Mouse (Mus musculus) gastrocnemius, adult 2 months (tissue): ENCODE measurements around the gene Ccdc9b. TPM values are rescaled to one million over a fixed set of nuclear protein-coding genes. Genes with fewer than 3 reads are reported as not detected.

Experiments used
- DNase-seq: peaks from one replicate; pipeline ENCODE4 v3.0.0; 2022
- H3K27ac ChIP-seq: fragments of 200-600 bp; 2 replicates; pipeline ENCODE4 v1.8.1; 2022; ENCODE audit warnings: mild to moderate bottlenecking
- H3K4me3 ChIP-seq: fragments of 200-600 bp; 2 replicates; pipeline ENCODE4 v1.8.1; 2022; ENCODE audit warnings: mild to moderate bottlenecking, moderate library complexity
- CTCF ChIP-seq: fragments of 200-600 bp; IDR thresholded peaks from 2 replicates; pipeline ENCODE4 v1.8.1; 2022; ENCODE audit warnings: antibody characterized with exemption, mild to moderate bottlenecking, moderate library complexity
- intact Hi-C: fragments of 180-260 bp; cut with DNase I; formaldehyde crosslinking; loops from one replicate; pipeline ENCODE4 v1.15.1; 2025
- total RNA-seq, 2 experiments: library from RNA; stranded (reverse); gene quantifications; 2 replicates each; pipeline ENCODE4 v1.2.3; 2021

Gene Ccdc9b
- total RNA-seq, 2 experiments from 2014 or later = 14.6 to 20.8 TPM

DNA sequence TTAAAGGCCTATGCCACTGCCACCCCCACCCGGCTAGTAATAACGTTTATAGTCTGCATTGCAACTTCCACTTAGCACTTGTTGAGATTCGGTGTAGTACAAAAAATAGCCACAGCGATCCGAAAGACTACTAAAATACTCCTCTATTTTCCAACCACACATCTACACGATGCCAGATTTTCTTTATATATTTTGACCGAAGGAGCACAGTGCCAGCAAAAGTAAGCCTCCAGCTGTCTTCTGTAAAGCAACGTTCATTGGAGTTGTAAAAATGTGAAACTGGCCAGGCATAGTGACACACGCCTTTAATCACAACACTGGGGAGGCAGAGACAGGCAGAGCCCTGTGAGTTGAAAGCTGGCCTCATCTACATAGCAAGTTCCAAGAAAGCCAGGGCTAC, 21.3 kb downstream of the Ccdc9b start:
- DNase-seq = no peak
- TF ChIP-seq CTCF = no peak
- H3K4me3 ChIP-seq = no peak overlapping the region
- intact Hi-C loops = loop anchor here (5.0 to 10.0 kb wide), 3 partner anchors 41 to 444 kb away; partner anchors contain the start of gene Bmf
- no peak overlapping the region for H3K27ac ChIP-seq

DNA sequence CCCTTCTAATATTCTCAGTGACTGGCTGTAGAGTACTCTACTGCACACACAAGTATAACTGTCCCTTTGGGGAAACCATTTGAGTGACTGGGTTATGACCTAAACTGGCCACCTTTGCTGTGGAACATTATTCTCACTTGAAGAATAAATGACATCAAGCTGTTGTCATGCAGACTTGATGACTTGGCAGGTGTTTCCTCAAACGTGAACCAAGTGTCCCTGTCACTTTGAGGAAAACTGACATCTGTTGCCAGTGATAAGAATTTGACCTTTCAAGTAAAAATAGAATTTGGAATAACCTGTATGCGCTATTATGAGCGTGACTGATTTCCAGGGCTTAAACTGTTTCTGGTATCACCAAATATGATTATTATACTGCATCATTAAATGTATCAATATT, 22.1 kb downstream of the Ccdc9b start:
- Histone ChIP-seq H3K4me3 (no peak overlapping the region), H3K27ac (no peak overlapping the region)
- no peak for TF ChIP-seq CTCF
- no peak for DNase-seq
- intact Hi-C loops = loop anchor here (5.0 to 10.0 kb wide), 3 partner anchors 42 to 444 kb away; partner anchors contain the start of gene Bmf

DNA sequence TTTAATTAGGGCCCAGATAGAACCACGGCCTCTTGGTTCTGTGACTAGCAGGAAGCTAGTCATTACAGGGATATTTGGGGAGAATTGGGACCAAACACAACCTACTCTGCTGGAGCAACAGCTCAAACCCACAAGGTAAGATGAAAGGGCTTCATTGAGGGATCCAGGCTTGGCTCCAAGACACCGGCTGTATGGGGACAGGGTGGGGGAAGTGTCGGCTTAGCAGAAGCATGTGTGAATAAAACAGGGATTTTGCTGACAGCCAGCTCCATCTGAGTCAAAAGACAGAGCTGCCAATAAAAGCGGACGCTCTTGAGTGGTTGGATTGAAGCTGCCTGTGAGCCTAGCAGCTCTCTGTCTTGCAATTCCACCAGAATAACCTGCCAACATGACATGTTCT, 29.1 kb downstream of the Ccdc9b start:
- no peak for DNase-seq
- H3K27ac ChIP-seq = no peak overlapping the region
- intact Hi-C loops = no loop called here
- no peak overlapping the region for H3K4me3 ChIP-seq
- TF ChIP-seq CTCF = no peak

DNA sequence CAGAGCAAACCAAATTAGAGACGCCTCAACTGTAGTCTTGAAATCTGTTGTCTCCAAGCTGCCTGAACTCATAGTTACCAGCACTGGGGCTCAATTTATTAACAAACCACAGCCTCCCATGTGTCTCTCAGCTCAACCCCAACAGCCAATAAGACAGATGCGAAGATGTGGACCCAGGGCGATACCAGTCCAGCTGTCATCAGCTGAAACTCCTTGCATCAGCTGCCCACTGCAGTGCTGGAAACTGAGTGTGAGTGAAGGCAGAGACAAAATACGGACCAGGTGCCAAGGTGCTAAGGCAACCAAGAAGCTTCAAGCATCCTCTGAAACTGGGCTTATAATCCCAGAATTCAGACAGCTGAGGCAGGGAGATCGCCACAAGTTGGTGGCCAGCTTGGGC, 30.5 kb downstream of the Ccdc9b start:
- intact Hi-C loops = no loop called here
- no peak overlapping the region for H3K27ac ChIP-seq
- no peak overlapping the region for H3K4me3 ChIP-seq
- TF ChIP-seq CTCF = no peak
- DNase-seq = no peak

DNA sequence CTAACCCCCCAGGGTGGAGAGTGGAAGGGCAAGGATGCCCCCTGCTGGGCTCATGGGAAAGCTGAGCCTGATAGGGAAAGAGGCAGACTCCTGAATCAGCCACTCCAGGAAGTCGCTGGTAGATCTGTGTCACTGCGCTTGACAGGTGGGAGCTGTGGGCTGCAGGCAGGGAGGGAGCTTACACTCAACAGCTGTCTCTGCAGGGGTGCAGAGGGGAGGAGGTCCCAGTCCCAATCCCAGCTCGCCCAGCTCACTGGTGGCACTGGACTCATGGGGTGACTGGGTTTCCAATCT, 31.9 kb downstream of the Ccdc9b start:
- no peak overlapping the region for H3K27ac ChIP-seq

DNA sequence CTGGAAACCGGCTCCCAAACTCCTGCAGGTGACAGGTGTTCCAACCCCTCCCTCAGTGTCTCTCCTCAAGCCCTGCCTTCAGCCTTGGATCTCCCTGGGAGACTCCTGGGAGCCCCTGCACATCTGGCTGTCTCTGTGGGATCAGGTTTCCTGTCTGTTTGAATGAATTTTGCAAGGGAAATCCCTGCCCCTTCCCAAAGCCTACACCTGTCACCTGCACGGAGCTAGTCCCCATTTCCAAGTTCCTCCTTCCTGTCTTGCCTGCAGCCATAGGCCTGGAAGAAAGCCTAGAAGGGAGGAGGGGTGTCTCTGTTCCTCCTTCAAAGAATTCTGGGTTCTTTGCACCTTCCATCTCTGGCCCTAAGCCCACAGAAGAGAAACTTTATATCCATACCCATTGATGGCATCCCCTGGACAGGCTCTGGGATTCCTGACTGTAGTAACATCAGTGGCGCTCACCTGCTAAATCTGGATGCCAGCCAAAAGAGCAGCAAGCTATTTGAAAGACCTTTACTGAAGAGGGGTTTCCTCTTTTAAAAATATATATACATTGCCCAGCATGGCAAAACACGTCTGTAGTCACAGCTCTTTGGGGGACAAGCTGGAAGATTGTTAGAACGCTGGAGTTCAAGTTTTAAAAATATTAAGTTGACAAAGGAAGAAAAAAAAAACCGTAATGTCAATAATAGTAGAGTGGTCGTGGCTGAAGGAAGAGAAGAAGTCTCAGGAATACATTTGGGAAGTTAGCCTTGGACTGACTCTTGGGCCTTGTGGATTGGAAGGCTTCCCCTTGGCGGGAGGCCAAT, 32.4 kb downstream of the Ccdc9b start:
- no peak overlapping the region for H3K27ac ChIP-seq
- DNase-seq = no peak
- no peak for TF ChIP-seq CTCF
- H3K4me3 ChIP-seq = no peak overlapping the region
- intact Hi-C loops = loop anchor here (1.0 kb wide), 2 partner anchors 30 to 92 kb away; no protein-coding TSS in a partner anchor

More for the DNA sequence above, 31.9 kb downstream of the Ccdc9b start:
- TF ChIP-seq CTCF = peak; percentile 86
- no peak overlapping the region for H3K4me3 ChIP-seq
- intact Hi-C loops = loop anchor here (1.0 kb wide), 2 partner anchors 30 to 92 kb away; no protein-coding TSS in a partner anchor
- peak; percentile 80 for DNase-seq

DNA sequence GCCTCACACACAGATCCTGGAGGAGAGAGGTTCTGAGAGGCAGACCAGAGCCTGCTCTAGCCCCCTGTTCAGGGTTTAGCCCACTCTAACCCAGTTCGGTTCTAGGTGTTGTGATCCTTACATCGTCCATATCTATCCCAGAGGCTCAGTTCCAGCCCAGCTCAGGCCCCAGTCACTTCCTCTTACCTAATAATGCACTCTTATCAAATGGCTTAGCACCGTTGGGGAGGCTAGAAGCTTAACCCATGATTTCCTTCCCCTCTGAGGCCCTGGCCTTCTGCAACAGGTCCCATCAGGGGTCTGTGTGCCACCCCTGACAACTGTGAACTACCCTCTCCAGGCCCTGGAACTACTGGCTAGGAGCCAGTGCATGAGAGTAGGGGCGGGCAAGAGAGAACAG, 33.3 kb downstream of the Ccdc9b start:
- intact Hi-C loops = no loop called here
- no peak for TF ChIP-seq CTCF
- DNase-seq = no peak
- H3K27ac ChIP-seq = no peak overlapping the region
- H3K4me3 ChIP-seq = no peak overlapping the region

DNA sequence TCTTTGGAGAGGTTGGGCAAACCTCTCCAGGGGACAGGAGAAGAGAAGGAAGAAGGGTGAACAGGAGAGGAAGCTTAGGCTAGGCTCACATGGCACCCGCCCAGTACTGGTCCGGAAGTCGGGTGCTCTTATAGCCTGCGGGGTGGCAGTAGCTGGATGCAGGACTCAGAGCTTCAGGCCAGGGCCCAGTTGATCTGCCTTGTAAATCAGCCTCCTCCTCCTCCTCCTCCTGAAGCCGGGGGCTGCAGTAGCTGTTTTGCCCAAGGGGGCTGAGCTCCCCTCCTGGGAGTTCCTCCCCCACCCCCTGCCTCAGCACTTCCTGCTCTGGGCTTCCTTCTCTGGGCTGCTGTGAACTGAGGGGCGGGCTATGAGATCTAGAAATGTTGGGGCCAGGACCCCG, 34.1 kb downstream of the Ccdc9b start, which contains the start of gene Plcb2:
Plcb2 (minus strand) TSS at position 102 of the 400 bp plus-strand sequence.
- peak within 1 kb of the TSS; percentile 13; the same call in 1 of the 2 replicates for H3K4me3 ChIP-seq
- intact Hi-C loops = no loop called here
- TF ChIP-seq CTCF = no peak
- DNase-seq = peak; percentile 19
- H3K27ac ChIP-seq = no peak within 1 kb of the TSS

DNA sequence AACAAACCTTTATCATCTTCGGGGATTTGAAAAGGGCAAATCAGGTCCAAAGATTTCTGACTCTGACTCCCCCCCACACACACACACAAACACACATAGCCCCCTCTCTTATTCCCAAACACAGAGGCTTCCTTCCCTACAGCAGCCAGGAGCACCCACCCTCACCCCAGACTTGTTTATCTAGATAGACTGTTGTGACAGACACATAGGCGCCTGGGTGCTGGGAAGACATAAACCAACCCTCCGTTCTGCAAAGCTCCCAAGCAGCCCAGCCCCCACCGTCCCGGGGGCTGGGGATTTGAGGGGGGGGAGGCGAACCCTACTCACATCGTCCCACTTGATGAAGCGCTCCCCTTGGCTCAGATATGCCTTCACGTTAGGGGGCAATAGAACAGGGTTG, 34.5 kb downstream of the Ccdc9b start:
- TF ChIP-seq CTCF = no peak

DNA sequence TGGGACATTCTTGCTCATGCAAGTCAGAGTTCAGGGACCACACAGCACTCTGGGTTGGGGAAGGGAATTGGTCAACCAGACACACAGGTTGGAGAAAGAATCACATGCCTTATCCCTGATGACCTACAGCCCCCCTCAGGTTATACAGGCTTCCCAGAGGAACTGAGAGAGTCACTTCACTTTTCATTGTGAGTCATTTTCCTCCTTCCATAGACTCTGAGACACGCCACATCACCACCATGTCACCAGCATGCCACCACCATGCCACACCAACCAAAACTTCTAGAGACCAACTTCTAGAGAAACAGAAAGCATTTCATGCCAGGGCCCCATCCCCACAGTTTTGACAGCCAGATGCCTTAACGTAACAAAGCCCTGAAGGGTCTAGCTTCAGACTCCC, 35.6 kb downstream of the Ccdc9b start:
- DNase-seq = peak; percentile 4
- Histone ChIP-seq H3K4me3 (no peak overlapping the region), H3K27ac (no peak overlapping the region)
- intact Hi-C loops = no loop called here
- no peak for TF ChIP-seq CTCF

More for the DNA sequence above, 34.5 kb downstream of the Ccdc9b start:
- H3K4me3 ChIP-seq = peak overlapping the region; percentile 13; the same call in 1 of the 2 replicates
- H3K27ac ChIP-seq = no peak overlapping the region
- intact Hi-C loops = no loop called here
- DNase-seq = peak; percentile 4

DNA sequence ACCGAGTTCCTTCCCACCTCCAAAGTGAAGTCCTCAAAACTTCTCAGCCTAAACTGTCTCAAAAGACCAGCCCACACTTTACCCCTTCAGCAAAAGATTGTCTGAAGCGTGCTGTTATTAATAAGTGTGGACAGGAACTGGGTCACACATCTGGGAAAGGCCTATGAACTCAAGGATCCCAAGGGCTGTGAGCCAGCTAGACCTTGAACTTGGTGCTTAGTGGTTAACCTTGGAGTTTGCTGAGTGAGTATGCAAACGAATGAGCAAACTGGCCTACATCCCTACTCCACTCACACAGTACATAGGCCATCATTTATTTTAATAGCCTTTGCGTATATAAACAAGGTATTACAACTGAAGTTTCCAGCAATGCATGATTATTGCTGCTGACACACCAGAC, 37.0 kb downstream of the Ccdc9b start:
- no peak overlapping the region for H3K27ac ChIP-seq
- intact Hi-C loops = no loop called here
- TF ChIP-seq CTCF = no peak
- DNase-seq = no peak
- no peak overlapping the region for H3K4me3 ChIP-seq

DNA sequence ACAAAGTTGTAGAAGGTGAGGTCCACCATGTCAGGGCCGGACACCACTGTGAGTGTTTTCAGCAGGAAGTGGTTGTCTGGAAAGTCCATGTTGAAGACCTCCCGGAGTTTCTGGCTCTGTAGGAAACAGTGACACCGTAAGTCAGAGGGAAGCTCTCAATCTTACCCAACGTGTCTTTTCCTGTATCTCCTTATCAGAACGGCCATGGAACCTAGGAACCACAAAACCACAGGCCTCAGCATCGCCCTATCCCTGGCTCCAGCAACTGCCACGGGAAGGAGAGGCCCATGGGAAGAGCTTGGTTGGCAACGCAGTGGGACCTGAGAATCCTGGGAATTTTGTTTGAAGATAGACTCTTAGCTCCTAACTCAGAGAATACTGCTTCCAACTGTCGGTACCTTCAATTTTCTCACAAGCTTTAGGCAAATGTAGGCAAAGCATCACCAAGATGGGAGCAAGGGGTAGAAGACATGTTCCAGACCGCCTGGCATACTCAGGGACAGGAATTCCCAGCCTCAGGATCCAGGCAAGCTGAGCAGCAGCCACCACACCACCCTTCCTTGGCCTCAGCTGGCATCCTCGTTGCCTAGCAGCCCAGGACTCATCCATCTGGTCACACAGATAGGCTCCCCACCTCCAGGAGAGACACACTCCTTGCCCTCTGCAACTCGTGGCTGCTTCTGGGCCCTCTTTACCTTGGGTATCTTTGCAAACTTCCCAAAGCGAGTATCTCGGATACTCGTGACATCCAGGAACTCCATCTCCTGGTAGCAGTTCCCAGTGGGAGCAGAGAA, 38.6 kb downstream of the Ccdc9b start:
- Histone ChIP-seq H3K27ac (no peak overlapping the region), H3K4me3 (no peak overlapping the region)
- intact Hi-C loops = no loop called here
- TF ChIP-seq CTCF = no peak
- peak; percentile 8 for DNase-seq

DNA sequence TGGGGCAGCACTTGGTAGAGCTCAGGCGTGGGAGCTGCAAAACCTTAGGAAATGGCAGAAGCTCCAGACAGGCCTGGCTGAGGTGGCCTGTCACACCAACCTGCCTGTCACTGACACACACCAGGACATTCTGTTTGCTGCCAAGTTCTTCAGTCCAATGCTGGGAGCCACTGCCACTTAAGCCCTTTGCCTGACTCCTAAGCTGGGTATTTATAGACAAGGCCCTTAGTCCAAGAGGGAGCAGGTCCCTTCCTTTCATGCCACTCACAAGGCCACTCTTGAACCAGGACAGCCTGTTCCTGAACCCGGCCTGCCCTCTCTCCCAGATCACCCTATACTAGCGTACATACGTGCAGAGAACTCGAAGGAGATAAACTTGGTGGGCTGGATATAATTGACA, 45.8 kb downstream of the Ccdc9b start:
- Histone ChIP-seq H3K4me3 (no peak overlapping the region), H3K27ac (peak overlapping the region; percentile 85)
- TF ChIP-seq CTCF = no peak
- DNase-seq = peak; percentile 70
- intact Hi-C loops = no loop called here
